Mouse (Mus musculus): ENCODE data around the gene Cpn2. TPM values are rescaled to one million over a fixed set of nuclear protein-coding genes. Genes with fewer than 3 reads are reported as not detected.

The Cpn2 gene
- polyA plus RNA-seq, 1 experiment from 2014 or later = 0.06 TPM

GRCm38 (mm10) chr16:30283743-30284337 lies 16.5 kb upstream of the Cpn2 start:
- 3% methylated on average over 15 of the region's 15 CpGs for WGBS
- TF ChIP-seq EP300 (IDR thresholded peaks at IDR 0.05) (no peak), CTCF (IDR thresholded peaks at IDR 0.05) (peak; percentile 82)
- Histone ChIP-seq H3K9ac (replicated peaks; ENCODE audit: low read depth) (no peak overlapping the region), H3K4me1 (ENCODE audit: insufficient read depth, low read depth, low read length) (peaks cover 4% of the 10 kb centered on the region), H3K27ac (ENCODE audit: low read length) (no peak overlapping the region), H3K4me2 (replicated peaks; ENCODE audit: low read depth, low read length) (no peak overlapping the region), H3K4me3 (ENCODE audit: low read depth, low read length) (no peak overlapping the region), H3K36me3 (ENCODE audit: insufficient read depth, low read length) (no peaks in the 10 kb centered on the region), H3K27me3 (replicated peaks; ENCODE audit: insufficient read depth, low read length) (peaks cover 21% of the 10 kb centered on the region; the same call in 1 of the 2 replicates), H3K9me3 (ENCODE audit: low read length) (no peaks in the 10 kb centered on the region)
- peak; percentile 44; the same call in 1 of the 2 replicates for ATAC-seq
- DNase-seq (ENCODE audit: low spot score) = peak; percentile 61

DNA sequence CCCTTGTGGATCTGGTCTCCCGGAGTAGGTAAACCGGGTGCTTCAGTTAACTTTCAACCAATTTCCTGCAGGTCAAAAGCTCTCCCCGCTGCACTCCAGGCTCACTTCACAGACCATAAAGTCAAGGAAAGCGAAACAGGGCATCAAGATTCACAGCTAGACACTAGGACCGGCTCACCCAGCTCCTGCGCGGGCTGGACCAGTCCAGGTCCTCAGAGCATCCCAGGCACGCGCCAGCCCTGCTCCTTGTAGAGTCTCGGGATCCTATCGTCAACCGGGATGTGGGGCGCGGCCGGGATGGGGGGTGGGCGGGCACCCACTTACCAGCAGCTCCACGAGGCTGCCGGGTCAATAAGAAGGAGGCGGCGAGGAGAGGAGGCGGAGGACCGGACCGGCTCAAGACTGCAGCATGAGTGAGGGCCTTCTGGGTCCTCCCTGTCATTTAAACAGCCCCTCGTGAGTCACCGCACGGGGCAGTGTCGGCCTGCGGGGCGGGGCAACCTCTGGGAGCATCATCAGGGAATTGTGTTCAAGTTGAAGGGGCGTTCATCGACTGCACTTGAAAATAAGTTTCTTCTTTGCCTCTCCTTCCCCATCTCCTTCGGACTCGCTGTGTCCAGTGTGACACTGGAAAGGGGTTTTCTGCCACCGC lies 15.7 kb upstream of the Cpn2 start, which contains the start of gene Lrrc15:
Gene Lrrc15, minus strand, starts transcription at position 413 of the 652 bp plus-strand sequence.
- ATAC-seq (peak; percentile 47), DNase-seq (ENCODE audit: low spot score) (peak; percentile 32)
- no peak within 1 kb of the TSS for H3K27ac ChIP-seq (ENCODE audit: low read length)
- no peak within 1 kb of the TSS for H3K9ac ChIP-seq (replicated peaks; ENCODE audit: low read depth)
- H3K36me3 ChIP-seq (ENCODE audit: insufficient read depth, low read length) = no peaks in the 10 kb centered on the region
- H3K4me3 ChIP-seq (ENCODE audit: low read depth, low read length) = peak within 1 kb of the TSS; percentile 16; the same call in 1 of the 2 replicates
- H3K4me2 ChIP-seq (replicated peaks; ENCODE audit: low read depth, low read length) = peak within 1 kb of the TSS; percentile 30
- peaks cover 21% of the 10 kb centered on the region; the same call in 1 of the 2 replicates for H3K27me3 ChIP-seq (replicated peaks; ENCODE audit: insufficient read depth, low read length)
- 8% methylated on average over 32 of the region's 34 CpGs for WGBS
- H3K9me3 ChIP-seq (ENCODE audit: low read length) = no peaks in the 10 kb centered on the region
- no peak for TF ChIP-seq EP300 (IDR thresholded peaks at IDR 0.05)
- peak; percentile 48 for TF ChIP-seq CTCF (IDR thresholded peaks at IDR 0.05)
- peaks cover 4% of the 10 kb centered on the region for H3K4me1 ChIP-seq (ENCODE audit: insufficient read depth, low read depth, low read length)

- WGBS = 22% methylated on average over 4 of the region's 4 CpGs
- H3K9me3 ChIP-seq (ENCODE audit: low read length) = no peaks in the 10 kb centered on the region
- no peak overlapping the region for H3K4me2 ChIP-seq (replicated peaks; ENCODE audit: low read depth, low read length)
- TF ChIP-seq CTCF (IDR thresholded peaks at IDR 0.05) = no peak
- TF ChIP-seq EP300 (IDR thresholded peaks at IDR 0.05) = no peak
- no peak overlapping the region for H3K4me3 ChIP-seq (ENCODE audit: low read depth, low read length)
- peaks cover 21% of the 10 kb centered on the region; the same call in 1 of the 2 replicates for H3K27me3 ChIP-seq (replicated peaks; ENCODE audit: insufficient read depth, low read length)
- peak; percentile 15 for DNase-seq (ENCODE audit: low spot score)
- peaks cover 4% of the 10 kb centered on the region for H3K4me1 ChIP-seq (ENCODE audit: insufficient read depth, low read depth, low read length)
- no peak overlapping the region for H3K9ac ChIP-seq (replicated peaks; ENCODE audit: low read depth)
- H3K27ac ChIP-seq (ENCODE audit: low read length) = no peak overlapping the region
- ATAC-seq = peak; percentile 47; the same call in 1 of the 2 replicates
- no peaks in the 10 kb centered on the region for H3K36me3 ChIP-seq (ENCODE audit: insufficient read depth, low read length)
Observed at GRCm38 (mm10) chr16:30280676-30281297, 13.5 kb upstream of the Cpn2 start.

- 0 out of 2 replicates have a peak, but pooled peaks cover 12% of the 10 kb centered on the region for H3K27me3 ChIP-seq (replicated peaks; ENCODE audit: insufficient read depth, low read length)
- H3K9me3 ChIP-seq (ENCODE audit: low read length) = no peaks in the 10 kb centered on the region
- H3K4me2 ChIP-seq (replicated peaks; ENCODE audit: low read depth, low read length) = no peak overlapping the region
- DNase-seq (ENCODE audit: low spot score) (no peak), ATAC-seq (no peak)
- peaks cover 4% of the 10 kb centered on the region for H3K4me1 ChIP-seq (ENCODE audit: insufficient read depth, low read depth, low read length)
- no peak overlapping the region for H3K4me3 ChIP-seq (ENCODE audit: low read depth, low read length)
- WGBS = 76% methylated on average over 11 of the region's 11 CpGs
- H3K27ac ChIP-seq (ENCODE audit: low read length) = no peak overlapping the region
- TF ChIP-seq CTCF (IDR thresholded peaks at IDR 0.05) = no peak
- TF ChIP-seq EP300 (IDR thresholded peaks at IDR 0.05) = no peak
- H3K9ac ChIP-seq (replicated peaks; ENCODE audit: low read depth) = no peak overlapping the region
- no peaks in the 10 kb centered on the region for H3K36me3 ChIP-seq (ENCODE audit: insufficient read depth, low read length)
Observed at GRCm38 (mm10) chr16:30278406-30278805, 11.1 kb upstream of the Cpn2 start.

DNA sequence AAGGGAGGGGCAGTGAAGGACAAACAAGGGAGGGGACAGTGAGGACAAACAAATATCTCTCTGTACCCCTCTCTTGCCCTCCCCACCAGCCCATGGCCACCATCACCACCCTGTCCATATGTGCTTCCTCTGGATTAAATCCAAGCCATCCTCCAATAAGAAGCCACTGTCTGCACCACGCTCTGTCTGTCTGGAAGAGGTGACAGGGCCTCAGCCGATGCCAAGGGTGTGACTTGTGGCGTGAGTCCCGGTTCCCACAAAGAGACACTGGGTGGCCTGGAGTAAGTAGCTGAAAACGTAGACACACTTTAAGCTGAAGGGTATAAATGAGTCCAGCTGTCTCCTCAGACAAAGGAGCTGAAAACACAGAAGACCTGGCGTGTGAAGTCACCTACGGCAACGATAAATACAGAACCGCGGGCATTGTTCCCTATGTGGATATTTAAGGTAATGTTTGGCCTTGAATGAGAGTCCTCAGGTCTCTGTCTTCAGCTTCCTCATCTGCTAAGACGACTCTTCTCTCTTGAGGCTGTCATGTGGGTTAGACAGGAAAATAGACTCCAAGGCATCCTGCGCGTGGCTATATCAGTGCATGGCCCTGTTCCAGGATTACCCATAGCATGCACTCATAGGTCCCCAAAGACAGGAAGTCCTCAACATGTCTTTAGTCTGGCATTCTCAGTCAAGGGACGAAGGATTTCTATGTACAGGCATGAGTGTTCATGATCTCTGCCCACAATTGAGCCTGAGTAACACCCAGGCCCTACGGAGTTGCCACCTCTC lies 8.4 kb upstream of the Cpn2 start:
- no peak overlapping the region for H3K4me2 ChIP-seq (replicated peaks; ENCODE audit: low read depth, low read length)
- no peak overlapping the region for H3K9ac ChIP-seq (replicated peaks; ENCODE audit: low read depth)
- H3K27me3 ChIP-seq (replicated peaks; ENCODE audit: insufficient read depth, low read length) = no peaks in the 10 kb centered on the region
- no peaks in the 10 kb centered on the region for H3K36me3 ChIP-seq (ENCODE audit: insufficient read depth, low read length)
- no peak for DNase-seq (ENCODE audit: low spot score)
- no peak overlapping the region for H3K4me3 ChIP-seq (ENCODE audit: low read depth, low read length)
- no peaks in the 10 kb centered on the region for H3K9me3 ChIP-seq (ENCODE audit: low read length)
- H3K27ac ChIP-seq (ENCODE audit: low read length) = no peak overlapping the region
- peak; percentile 53 for ATAC-seq
- H3K4me1 ChIP-seq (ENCODE audit: insufficient read depth, low read depth, low read length) = no peaks in the 10 kb centered on the region
- 53% methylated on average over 15 of the region's 15 CpGs for WGBS
- no peak for TF ChIP-seq EP300 (IDR thresholded peaks at IDR 0.05)
- TF ChIP-seq CTCF (IDR thresholded peaks at IDR 0.05) = no peak

- Histone ChIP-seq H3K27me3 (replicated peaks; ENCODE audit: insufficient read depth, low read length) (no peaks in the 10 kb centered on the region), H3K9ac (replicated peaks; ENCODE audit: low read depth) (no peak overlapping the region), H3K4me2 (replicated peaks; ENCODE audit: low read depth, low read length) (no peak overlapping the region), H3K9me3 (ENCODE audit: low read length) (no peaks in the 10 kb centered on the region), H3K4me1 (ENCODE audit: insufficient read depth, low read depth, low read length) (no peaks in the 10 kb centered on the region), H3K27ac (ENCODE audit: low read length) (no peak overlapping the region), H3K36me3 (ENCODE audit: insufficient read depth, low read length) (no peaks in the 10 kb centered on the region), H3K4me3 (ENCODE audit: low read depth, low read length) (no peak overlapping the region)
- ATAC-seq (no peak), DNase-seq (ENCODE audit: low spot score) (no peak)
- TF ChIP-seq CTCF (IDR thresholded peaks at IDR 0.05) = no peak
- no peak for TF ChIP-seq EP300 (IDR thresholded peaks at IDR 0.05)
- WGBS = 92% methylated on average over 8 of the region's 8 CpGs
Observed at GRCm38 (mm10) chr16:30273065-30273464, 5.8 kb upstream of the Cpn2 start.

Measured in lung, postnatal 0 days (tissue).